Mouse (Mus musculus) right cerebral cortex, adult 18-20 months (tissue): Measurements from ENCODE around the gene Cobl.

Experiments
- DNase-seq: peaks from one replicate; pipeline ENCODE4 v3.0.0; 2022; ENCODE audit warnings: mixed read lengths

Gene Cobl

DNA sequence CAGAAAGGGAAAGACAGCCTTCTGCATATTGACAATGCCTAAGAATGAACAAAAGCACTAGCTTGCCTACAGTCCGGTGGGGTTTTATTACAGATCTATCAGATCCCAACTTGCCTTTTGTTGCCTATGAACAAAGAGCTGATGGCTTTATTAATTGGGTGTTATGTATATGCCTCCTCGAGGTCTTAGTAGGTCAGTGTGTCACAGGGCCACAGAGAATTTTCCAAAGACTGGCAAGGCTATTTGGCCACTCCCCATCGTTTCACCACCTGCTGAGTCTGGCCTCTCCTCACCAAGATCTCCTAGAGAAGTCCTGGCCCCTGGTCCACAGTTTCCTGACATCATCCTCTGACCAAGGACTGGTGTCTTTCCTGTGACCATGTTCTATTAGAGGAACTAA lies 83.7 kb downstream of the Cobl start:
- DNase-seq = no peak

DNA sequence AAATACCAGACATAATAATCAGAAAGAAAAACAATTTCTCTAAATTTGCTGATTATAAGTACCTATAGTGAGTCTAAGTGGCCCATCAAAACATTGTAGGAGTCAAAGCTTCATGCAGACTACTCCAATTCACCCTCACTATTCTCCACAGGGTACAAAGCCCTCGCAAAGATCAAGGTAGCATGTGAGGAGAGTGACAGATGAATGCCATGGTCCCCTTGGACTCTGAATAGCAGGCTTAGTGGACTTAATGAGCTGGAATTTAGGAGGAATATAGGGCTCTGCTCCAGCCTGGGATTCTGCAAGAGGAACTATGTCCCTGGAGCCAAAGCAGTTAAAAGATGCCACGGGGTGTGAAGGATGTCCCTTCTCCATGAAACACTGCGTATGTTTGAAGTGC lies 88.1 kb downstream of the Cobl start:
- no peak for DNase-seq

DNA sequence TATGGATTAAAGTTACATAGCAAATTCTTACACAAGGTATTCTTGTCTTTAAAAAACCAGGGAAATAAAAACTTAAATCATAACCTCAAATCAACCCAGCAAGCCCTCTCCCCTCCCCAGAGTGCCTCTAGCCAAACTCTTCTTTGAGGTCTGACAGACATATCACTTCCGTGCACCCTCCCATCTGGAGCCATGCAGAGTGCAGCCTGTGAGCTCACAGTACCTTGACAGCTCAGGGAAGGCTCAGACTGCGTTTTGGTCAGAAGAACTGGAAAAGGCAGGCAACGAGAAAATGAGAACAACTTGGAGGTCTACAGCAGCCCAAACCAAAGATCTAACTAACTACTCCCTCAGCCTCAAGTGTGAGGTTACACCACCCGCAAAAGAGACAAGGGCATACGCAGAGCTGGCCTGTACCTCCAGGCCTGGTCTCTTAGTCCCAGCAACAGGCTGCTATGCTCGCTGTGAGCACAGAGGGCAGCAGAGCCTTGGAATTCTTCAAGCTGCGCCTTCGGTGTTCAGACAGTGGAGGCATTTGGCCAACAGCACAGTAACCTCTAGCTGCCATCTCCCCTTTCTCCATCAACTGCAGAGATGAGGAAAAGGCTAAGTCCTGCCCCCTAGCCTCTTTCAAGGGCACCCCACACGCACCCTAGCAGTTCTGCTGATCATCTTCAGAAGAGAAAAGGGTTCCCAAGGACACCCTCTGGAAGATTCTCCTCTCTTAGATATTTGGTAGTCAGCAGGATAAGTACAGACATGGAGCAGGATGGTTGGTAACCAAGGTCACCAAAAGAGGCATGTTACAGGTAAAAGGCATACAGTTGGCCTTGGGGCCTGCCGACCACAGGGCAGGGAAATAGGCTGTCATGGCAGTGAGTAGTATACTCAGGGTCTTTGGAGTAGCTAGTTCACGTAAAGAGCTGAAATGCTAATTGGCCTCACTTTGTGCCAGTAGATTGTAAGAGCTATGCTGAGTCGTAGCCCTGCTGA lies 91.4 kb downstream of the Cobl start:
- DNase-seq = peak; percentile 88

DNA sequence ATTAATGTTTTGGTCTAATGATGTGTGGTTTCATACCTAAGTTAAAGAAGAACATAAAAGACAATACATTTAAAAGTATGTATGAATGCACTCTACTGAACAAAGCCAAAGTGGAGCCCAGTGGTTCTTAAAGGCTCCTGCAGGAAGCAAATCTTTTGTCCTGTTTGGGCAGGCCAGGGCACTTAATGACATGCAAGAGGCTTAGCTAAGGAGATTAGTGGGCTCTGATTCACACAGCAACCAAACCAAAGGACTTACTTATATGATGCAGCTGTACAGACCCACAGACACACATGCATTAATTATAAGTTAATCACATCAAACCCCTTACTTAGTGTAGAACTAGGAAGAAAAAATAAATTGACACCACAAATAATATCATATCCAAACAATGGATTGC lies 93.8 kb downstream of the Cobl start:
- DNase-seq = no peak

DNA sequence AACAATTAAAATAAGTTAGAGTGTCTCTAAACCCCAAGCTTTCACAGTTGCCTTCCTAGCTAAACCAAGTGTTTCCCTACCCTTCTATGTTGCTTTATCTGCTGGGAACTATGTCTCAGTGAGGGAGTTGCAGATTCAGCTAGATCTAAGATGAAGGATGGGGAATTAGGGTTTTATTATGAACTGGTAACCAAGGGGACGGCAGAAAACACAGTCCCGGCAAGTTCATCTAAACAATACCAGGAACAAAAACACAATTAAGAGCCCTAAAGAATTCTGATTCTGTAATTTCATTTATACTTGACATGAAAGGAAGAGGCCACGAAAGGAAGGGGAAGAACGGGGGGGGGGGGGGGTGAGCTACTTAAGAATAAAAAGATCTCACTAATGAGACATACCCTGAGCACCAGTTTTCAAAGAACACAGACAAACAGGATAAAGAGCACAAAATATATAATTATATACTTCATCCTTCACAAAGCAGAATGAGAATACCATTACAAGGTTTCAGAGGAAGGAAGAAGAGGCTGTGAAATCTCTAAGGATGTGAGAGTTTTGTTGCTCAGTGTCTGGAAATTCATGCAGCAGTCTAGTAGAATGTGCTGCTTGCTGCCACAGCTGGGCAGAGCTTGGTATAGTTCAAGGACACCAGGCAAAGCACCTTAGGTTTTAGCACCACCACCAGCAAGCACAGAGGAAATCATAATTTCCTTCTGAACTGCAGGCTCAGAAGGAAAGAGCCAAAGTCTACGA lies 97.2 kb downstream of the Cobl start:
- no peak for DNase-seq

DNA sequence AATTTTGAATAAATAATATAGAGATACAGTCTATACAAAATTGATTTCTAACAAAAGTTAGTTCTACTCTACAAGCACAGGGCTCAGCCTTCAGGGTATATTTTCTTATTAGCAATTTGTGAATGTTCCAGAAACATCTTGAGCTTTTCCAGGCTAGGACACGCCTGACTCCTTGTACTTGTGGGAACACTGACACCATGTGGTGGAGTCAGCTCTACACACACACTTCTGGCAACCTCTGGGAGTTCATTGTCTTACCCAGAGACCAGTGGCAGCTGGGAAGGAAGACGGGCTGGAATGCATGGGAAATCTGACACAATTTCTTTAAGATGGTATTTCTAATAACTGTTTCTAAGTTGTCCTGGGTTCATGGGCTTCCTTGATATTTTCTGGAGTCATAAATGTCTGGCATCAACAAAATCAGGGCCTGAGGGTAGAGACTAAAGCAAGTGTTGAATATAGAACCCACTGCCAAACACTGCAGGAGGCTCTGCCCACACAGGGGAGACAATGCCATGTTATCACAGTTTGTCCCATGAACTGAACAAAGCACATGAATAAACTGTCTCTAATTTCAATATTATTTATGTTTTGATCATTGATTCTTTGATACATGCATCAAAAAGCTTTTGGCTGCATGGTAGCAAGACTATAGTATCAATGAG lies 105.3 kb downstream of the Cobl start:
- DNase-seq = peak; percentile 51

DNA sequence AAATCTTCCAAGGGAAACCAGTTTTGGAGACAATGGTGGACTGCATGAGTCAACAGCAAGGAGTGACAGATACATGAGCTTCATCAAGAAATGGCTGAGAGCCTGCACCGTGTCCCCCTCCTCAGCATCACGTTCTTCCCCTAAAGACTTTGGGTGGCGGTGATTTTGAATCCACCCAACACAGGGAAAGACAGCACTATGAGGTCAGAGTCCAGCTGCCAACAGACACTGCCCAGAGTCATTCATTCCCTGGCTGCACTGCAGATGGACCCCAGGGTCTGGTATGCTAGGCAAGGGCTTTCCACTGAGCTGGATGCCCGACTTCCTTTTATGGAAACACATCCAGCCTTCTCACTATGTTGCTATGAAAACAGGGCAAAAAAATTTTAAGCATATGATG lies 106.2 kb downstream of the Cobl start:
- DNase-seq = no peak

DNA sequence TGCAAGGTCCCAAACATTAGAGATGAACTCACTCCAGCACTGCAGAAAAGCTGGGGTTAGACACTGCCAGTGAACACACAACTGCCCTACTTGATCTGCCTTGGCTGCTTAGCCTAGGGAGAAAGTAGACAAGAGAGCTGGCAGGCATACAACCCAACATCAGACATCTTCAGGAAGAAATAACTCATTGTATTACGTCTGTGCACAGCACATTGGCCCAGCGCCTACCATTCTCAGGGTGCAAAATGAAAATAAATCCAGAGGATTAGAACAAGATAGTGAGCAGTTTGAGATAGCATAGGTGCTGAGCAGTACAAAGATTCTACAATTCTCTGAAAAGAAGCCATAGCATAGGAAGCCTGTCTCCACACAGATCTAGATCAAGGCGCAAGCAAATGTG lies 109.1 kb downstream of the Cobl start:
- DNase-seq = no peak

DNA sequence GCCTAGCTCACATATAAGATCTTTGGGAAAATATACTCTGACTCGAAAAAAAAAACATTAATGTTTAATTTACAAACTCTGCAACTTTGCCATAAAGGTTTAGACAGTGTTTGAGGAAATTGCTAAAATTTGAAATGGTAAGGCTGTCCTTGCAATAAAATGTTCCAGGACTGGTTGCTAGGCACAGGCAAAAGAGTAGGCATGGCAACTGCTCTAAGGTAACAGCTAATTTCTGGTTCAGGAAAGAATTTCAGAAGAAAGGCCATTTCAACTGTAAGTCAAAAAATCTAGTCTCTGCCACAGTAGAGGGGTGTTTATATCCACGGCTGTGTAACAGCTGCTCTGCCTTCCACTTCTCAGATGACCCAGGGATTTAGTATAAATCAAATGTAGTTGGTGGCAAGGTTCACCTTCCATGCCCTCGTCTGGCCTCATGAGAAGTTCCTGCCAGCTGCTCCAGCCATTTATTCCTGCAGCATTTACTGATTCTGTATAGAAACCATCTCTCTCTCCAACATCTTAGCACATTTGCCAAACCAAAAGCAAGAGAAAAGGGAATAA lies 113.7 kb downstream of the Cobl start:
- no peak for DNase-seq

DNA sequence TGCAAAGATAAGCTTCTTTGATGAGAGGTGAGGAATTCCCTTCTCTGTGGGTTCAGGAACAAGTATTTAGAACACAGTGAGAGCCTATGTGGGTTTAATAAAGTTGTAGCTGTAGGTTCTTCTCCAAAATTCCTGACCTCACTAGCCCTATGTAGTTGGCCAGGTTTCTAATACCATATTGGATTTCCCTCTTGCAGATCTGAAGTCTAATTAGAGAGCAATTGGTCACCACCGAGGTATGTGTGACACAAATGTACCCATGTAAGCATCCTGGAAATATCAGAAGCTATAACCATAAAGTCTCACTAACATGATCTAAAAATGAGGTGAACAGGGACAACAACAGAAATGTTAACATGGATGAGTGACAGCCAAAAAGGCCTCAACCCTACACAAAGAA lies 114.7 kb downstream of the Cobl start:
- no peak for DNase-seq

DNA sequence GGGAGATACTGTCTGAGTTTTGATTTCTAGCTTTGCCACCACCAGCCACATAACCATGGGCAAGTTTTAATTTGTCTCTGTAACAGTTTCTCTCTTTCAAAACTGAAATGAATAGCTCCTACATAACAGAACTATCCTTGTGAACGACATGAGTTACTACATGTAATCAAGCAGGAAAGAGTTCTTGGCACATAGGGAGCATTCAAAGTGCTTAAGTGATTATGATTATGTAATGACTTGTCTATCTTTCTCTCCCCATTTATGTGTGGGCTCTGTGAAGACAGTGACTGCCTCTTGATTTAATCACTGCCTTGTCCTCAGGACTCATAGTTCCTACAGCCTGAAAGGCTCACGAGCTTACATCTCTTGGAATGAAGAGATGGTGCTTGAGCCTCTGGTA lies 118.3 kb downstream of the Cobl start:
- DNase-seq = no peak

DNA sequence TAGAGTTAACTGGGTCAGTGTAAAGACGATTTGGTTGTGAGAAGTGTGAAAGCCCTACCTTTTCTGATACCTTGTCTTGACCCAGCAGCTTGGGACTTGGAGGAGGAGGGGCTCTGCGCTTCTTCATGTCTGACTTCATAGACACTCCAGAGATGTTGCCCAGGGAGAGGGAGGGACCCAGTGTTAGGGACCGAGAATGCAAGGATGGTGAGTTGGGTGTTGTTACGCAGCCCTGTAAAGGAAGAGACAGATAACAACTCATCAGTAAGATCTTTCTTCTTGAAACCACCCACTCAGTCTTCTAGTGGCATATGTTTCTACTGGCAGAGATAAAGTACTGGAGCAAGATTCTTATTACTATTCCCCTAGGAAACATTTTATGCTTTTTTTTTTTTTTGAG lies 121.1 kb downstream of the Cobl start:
- peak; percentile 60 for DNase-seq

DNA sequence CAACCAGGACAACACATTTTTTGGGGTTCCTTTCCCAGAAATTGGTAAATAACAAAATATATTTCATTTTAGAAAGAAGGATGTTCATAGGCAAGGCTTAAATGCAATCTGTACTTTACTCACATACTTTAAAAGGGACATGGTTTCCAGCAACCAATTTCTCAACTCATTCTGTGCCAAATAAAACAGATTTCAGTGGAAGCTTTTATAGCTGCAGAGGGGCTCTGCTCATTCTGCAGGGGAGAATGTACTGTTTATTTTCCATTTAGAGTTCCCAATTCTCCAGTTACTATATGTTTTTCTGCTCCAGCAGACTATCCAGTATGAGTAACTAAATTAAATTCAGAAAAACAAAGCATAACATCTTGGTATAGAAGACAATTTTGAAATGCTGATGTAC lies 124.1 kb downstream of the Cobl start:
- DNase-seq = no peak

DNA sequence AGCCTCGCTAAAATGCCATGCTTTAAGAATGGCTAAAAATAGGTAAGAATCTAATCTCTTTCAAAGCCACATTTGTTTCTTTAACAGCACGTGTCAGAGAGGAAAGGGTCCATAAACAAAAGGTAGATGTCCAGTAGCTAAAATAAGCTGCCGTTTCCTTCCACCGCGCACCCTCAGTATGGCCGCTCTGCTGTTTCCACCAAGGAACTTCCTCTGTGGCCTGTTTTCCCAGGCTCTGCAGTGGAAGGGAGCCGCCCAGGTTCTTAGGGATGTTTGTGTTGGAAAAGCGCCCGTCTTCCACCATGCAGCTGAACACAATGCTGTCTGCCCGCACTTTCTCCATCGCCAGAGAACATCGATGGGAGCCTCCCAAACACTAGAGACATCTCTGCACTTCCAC lies 128.6 kb downstream of the Cobl start:
- DNase-seq = no peak

DNA sequence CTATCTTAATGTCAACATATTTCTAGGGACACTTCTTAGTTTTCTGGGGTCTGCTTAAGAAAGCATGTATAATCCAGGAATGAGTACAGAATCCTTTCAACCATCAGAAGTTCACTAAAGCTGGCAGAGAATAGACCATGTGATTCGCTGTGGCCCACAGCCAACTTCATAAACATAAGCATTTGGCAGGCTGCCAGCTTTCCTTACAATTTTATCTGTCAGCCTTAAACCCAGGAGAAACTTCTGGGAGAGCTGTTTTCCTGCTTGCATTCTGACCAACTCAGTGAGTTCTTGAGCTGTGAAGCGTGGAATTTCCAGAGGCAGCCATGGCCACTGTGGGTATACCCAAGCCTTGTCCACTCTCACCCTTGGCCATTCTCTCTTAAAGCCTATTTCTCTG lies 132.8 kb downstream of the Cobl start:
- DNase-seq = peak; percentile 54

DNA sequence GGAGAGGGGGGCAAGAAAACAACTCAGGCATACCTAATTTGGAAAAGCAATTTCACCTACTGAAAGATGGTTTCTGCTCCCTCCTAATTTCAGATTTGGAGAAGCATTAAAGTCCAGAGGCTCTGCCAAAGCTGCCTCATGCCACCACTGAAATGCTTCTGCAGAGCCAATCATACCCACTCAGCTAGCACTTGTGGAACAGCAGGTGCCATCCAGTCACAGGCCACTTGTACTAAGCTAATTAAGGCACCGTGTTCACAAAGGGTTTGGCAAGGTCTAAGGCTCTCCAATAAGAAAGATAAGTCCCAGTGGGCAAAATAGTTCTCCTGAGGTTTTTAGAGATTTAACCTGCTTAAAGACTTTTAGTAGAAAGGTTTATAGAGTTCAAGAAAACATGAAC lies 143.3 kb downstream of the Cobl start:
- DNase-seq = no peak

DNA sequence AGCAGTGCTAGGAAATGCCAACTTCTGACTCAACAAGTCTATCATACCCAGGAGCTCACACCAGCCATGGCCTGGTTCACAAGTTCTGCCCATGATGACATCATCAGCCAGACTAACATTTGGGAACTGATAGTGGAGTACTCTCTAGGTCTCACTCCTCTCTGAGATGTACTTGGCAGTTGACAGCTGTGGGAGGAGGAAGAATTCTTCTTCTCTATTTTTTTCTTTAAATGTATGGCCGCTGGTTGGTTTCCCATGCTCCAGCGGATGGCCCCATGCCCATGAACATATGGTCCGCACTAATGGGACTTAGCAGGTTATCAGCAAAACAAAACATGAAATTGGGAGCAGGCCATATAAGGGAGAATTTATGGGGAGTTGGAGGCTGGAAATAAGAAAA lies 145.4 kb downstream of the Cobl start:
- no peak for DNase-seq

DNA sequence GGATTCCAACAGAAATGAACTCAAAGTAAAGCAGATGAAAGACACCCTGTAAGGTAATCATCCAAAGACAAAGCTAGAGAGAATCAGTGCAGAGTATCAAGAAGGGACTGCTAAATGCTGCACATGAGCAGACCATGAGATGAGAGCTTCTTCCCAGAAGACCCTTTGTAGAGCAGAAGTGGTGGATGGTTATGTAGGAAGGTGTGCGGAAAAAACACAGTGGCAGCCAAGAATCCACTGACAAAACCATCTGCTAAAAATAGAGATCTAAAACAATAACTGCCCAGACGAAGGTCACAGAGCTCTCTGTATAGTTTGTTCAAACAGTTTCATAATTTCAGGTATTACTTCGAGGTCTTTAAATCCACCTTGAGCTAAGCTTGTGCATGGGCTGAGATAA lies 149.1 kb downstream of the Cobl start:
- no peak for DNase-seq

DNA sequence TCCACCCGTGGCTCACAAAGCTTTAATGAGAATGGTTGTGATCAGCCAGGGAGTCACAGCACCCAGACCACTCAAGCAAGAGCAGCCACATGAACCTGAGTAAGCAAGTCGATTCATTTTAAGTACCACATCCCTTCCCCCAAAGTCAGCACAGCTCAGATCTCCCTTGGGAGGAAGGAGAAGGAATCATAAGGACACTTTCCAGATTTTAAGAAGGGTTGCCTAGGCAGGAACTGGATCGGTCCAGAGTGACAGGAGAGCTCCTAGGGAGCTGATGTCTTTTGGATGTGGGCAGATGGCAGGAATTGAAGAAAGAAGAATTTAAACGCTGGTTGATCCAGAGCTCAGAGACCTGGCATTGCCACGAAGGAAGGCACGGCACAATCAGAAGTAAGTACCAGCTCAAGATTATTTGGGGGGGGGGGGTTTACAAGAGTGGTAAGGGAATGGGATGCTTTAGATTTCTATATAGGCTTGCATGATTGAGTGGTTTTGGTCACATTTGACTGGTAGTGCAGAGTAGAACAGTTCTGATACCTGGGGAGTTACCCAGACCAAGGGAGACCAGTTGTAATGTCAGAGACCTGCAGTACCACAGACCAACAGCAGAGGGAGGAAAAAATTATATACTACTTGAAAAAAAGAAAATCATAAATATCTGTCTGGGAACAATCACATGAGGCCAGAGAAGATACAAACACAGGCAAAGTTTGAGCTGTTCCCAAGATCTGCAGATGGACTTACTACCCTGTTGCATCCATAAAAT lies 150.3 kb downstream of the Cobl start:
- peak; percentile 25 for DNase-seq

DNA sequence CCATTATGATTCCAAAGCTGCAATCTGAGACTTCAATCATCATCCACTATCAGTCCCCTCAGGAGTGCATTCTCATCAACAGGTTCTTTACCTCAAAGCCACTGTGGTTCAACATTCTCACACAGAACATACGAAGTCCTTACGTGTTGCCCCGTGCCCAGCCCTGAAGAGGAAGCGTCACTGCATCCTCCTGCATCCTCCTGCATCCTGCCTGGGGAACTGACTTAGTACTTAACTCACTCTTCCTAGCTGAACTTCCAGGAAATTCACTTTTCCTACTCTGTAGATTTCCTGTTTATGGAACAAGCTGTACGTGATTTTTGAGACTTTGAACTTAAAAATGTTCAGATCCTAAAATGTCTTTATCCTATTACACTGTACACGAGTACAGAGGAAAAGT lies 153.3 kb downstream of the Cobl start:
- DNase-seq = no peak

DNA sequence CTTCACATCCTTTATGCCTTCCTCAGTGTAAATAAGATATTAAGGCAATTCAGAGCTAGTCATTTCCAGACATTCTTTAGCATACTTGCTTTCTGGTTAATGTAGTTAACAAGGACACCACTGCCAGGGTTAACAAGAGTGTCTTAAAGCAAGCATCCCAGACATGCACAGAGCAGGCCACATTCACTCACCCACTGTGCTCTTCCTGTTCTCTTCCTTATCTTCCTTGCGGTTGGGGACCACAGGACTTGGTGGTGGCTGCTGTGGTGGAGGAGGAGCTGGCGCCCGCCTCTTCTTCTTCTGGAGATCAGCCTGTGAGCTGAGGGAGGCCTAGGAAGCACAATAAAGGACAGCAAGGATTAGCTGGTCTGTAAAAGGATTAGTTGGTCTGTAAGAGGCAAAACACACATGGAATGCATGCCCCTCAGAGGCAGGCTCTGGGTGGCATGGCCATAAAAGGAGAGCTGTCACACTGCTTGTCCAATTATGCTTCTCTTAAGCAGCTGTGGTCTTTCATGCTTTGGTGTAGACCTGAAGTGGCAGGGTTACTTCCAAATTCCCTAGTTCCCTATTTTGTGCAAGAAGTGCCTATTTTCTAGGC lies 155.2 kb downstream of the Cobl start:
- DNase-seq = peak; percentile 21

DNA sequence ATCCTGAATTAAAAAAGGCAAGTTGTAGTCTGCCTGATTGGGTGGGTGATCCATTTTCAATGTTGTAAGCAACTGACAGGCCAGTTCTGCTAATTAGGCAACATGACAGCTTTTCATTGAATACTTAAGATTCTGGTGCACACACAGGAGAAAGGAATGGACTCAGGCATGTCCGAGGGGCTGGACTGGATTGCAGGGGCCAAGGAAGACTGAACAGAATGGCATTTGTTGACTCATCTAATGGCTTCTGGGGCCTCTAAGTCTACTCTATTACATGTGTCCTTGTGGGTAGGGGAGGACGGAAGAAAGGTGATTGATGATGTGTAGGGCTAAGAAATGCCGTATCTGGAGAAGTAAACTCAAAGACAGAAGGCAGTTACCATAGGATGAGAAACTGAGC lies 159.9 kb downstream of the Cobl start:
- no peak for DNase-seq
